ENCODE assay signal across 7 mouse cellular contexts in genomic region chr3:108940001-108940633, GRCm38 (mm10). TPM values are rescaled to one million over a fixed set of nuclear protein-coding genes. Genes with fewer than 3 reads are reported as not detected.
A peak's percentile ranks its signal among the peaks of the same experiment; 100 is the strongest.
DNase-seq lines count a peak whose midpoint lies in the region; ATAC-seq lines count a peak whose summit lies in the region.

Gene Gm9857 (minus strand): TSS chr3:108940445.

- no peaks in the 10 kb centered on the region for H3K4me1 ChIP-seq in megakaryocyte, embryonic 14.5 days
- no peaks in the 10 kb centered on the region for H3K4me1 ChIP-seq in forebrain, embryonic 12.5 days

- 72% methylated on average over 31 of the region's 59 CpGs for WGBS in forebrain, embryonic 12.5 days

- peak within 1 kb of the TSS; percentile 65 for H3K4me3 ChIP-seq in megakaryocyte, embryonic 14.5 days (replicated peaks)
- peak within 1 kb of the TSS; percentile 31 for H3K4me3 ChIP-seq in forebrain, embryonic 12.5 days (replicated peaks)

- peaks cover 34% of the 10 kb centered on the region for H3K9me3 ChIP-seq in megakaryocyte, embryonic 14.5 days
- no peaks in the 10 kb centered on the region for H3K9me3 ChIP-seq in forebrain, embryonic 12.5 days

- peak; percentile 16 for DNase-seq in kidney, postnatal 14 days
- DNase-seq in neural tube, embryonic 10.5 days (ENCODE audit: extremely low spot score, low spot score) = peak; percentile 34
- no peak for DNase-seq in layer of hippocampus, postnatal 25 days (ENCODE audit: extremely low spot score in 1 of 2, low spot score in 1 of 2)
- DNase-seq in right cerebral cortex, postnatal 25 days = no peak

- no peak for ATAC-seq in megakaryocyte, adult 5-6 weeks (ENCODE audit: poor library complexity, severe bottlenecking)
- peak; percentile 60 for ATAC-seq in forebrain, embryonic 12.5 days (ENCODE audit: low FRiP score)

- no peaks in the 10 kb centered on the region for H3K36me3 ChIP-seq in megakaryocyte, embryonic 14.5 days (replicated peaks; ENCODE audit: low read length)
- H3K36me3 ChIP-seq in forebrain, embryonic 12.5 days (replicated peaks) = no peaks in the 10 kb centered on the region

- H3K27ac ChIP-seq in forebrain, embryonic 12.5 days = no peak within 1 kb of the TSS

- peak within 1 kb of the TSS; percentile 54 for H3K4me2 ChIP-seq in forebrain, embryonic 12.5 days

- H3K27me3 ChIP-seq in megakaryocyte, embryonic 14.5 days (replicated peaks) = peaks cover 2% of the 10 kb centered on the region
- H3K27me3 ChIP-seq in forebrain, embryonic 12.5 days = no peaks in the 10 kb centered on the region

- no peak within 1 kb of the TSS for H3K9ac ChIP-seq in forebrain, embryonic 12.5 days

RNA-seq across cellular contexts. Expression of gene Gm9857, which starts in this region (rescaled TPM):
- 8.5 TPM in 1 of 2 replicates, not detected in the other for polyA plus RNA-seq in megakaryocyte, embryonic 14.5 days (2012; ENCODE audit: insufficient read depth, low replicate concordance)
- not detected in 2 replicates for total RNA-seq in megakaryocyte, adult 5-6 weeks (2015)
- total RNA-seq in megakaryocyte, adult 5-6 weeks (2017) = not detected in 2 replicates
- polyA plus RNA-seq in forebrain, embryonic 12.5 days (2016; fragmentation: Nextera tagmentation; extraction: Ambion mirVana) = not detected in 2 replicates
- not detected for total RNA-seq in layer of hippocampus, postnatal 25 days (2021)

Comparison
In these comparisons a context has a peak if more than half of its experiments do, and no peak if none do; other contexts are left out.
1. Peak in ATAC-seq, H3K4me3 ChIP-seq and H3K4me2 ChIP-seq in forebrain, embryonic 12.5 days; RNA of the gene not detected or under 1 TPM.
2. DNase-seq: peak in kidney, postnatal 14 days (single experiment) and neural tube, embryonic 10.5 days (single experiment); none in layer of hippocampus, postnatal 25 days (0 of 2) and right cerebral cortex, postnatal 25 days (single experiment).